Mouse (Mus musculus) brain, embryonic 14.5 days (tissue): ENCODE measurements around the gene Tnrc6c. TPM values are rescaled to one million over a fixed set of nuclear protein-coding genes. Genes with fewer than 3 reads are reported as not detected.
A peak's percentile ranks its signal among the peaks of the same experiment; 100 is the strongest.

Source experiments
- DNase-seq: peaks from one replicate; pipeline ENCODE4 v3.0.0-alpha.2; 2011; ENCODE audit warnings: low read depth
- CTCF ChIP-seq: fragments of 200-500 bp; IDR thresholded peaks from 2 replicates; pipeline ENCODE4 v1.5.1; 2012; ENCODE audit warnings: inconsistent platforms, mild to moderate bottlenecking, moderate library complexity, borderline replicate concordance; ENCODE audit not compliant: insufficient read depth, insufficient read length; ENCODE audit errors: extremely low read depth
- POLR2A ChIP-seq: fragments of 200-500 bp; IDR thresholded peaks from 2 replicates; pipeline ENCODE4 v1.6.1; 2012; ENCODE audit warnings: mild to moderate bottlenecking, inconsistent platforms, borderline replicate concordance; ENCODE audit not compliant: poor library complexity, insufficient read depth, insufficient read length, severe bottlenecking; ENCODE audit errors: extremely low read depth
- polyA plus RNA-seq: library from polyadenylated mRNA; depleted of rRNA; stranded (reverse); fragments of >200 nt; gene quantifications from 2 replicates; pipeline ENCODE4 v1.2.3, GENCODE M21; 2012

Tnrc6c gene
- polyA plus RNA-seq, 1 experiment = 82.0 TPM

DNA sequence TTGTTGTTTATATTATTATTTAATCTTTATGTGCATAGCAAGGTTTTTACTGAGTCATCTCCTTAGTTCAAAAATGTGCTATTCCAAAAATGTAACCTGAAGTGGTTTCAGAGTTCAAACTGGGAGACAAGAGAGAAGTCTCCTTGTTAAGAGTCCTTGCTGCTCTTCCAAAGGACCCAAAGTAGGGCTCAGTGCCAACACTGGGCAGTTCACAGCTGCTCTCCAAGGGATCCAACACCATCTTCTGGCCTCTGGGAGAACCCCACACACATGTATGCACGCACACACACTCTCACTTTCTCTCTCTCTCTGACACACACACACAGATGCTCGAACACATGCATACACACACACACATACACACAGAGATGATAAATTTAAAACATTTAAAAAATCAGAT lies 11.9 kb upstream of the Tnrc6c start:
- TF ChIP-seq POLR2A (no peak), CTCF (no peak)
- no peak for DNase-seq

DNA sequence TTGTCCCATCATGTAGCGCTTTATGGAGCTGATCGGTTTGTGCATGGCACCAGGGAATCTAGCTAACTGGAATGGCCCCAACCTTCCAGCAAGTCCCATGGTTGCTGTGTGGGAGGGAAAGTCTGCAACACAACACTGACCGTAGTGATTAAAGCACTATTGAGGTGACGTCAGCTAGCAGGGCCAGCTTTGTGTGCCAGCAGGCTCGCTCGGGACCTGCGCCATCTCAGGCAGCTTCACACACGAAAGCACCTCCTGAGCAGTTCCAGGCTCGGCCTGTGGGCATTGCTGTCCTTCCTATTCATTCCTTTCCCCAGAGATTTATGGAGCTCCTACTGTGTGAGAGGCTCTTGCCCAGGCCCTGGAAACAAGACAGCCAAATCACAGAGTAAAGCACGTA lies 10.8 kb upstream of the Tnrc6c start:
- TF ChIP-seq CTCF (0 out of 2 replicates have a peak, but pooled peaks have one; percentile 6), POLR2A (no peak)
- peak; percentile 76 for DNase-seq

DNA sequence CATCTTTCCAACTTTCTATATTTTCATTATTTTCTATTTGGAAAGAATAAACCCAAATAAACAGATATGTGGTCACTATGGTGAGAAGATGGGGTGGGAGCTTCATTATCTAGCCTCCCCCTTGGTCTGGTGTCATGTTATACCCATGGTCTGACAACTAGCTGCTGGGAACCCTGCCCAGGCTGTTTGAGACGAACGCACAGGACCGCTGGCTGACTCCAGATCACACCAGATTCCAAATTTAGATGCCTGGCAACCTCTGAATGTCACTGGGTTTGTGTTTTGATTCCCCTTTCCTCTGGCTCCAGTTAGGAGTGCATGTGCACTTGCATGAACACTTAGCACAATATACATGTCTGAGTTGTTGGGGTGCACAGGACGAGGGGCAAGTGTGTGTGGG lies 7.3 kb upstream of the Tnrc6c start:
- TF ChIP-seq POLR2A (no peak), CTCF (no peak)
- peak; percentile 53 for DNase-seq

DNA sequence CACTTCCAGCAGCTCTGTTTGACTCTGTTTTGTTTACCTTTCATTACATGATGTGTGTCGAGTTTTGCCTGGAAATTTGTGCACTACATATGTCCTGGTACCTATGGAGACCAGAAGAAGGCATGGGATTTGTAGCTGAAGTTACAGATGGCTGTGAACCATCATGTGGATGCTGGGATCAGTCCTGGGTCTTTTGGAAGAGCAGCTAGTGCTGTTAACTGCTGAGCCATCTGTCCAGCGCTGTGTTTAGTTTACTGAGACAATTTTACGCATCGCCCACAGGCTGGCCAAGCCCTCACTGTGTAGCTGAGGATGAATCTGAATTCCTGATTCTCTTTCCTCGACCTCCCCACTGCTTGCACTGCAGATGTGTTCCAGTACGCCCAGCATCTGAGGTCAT lies 6.1 kb upstream of the Tnrc6c start:
- no peak for TF ChIP-seq CTCF
- no peak for TF ChIP-seq POLR2A
- DNase-seq = no peak

DNA sequence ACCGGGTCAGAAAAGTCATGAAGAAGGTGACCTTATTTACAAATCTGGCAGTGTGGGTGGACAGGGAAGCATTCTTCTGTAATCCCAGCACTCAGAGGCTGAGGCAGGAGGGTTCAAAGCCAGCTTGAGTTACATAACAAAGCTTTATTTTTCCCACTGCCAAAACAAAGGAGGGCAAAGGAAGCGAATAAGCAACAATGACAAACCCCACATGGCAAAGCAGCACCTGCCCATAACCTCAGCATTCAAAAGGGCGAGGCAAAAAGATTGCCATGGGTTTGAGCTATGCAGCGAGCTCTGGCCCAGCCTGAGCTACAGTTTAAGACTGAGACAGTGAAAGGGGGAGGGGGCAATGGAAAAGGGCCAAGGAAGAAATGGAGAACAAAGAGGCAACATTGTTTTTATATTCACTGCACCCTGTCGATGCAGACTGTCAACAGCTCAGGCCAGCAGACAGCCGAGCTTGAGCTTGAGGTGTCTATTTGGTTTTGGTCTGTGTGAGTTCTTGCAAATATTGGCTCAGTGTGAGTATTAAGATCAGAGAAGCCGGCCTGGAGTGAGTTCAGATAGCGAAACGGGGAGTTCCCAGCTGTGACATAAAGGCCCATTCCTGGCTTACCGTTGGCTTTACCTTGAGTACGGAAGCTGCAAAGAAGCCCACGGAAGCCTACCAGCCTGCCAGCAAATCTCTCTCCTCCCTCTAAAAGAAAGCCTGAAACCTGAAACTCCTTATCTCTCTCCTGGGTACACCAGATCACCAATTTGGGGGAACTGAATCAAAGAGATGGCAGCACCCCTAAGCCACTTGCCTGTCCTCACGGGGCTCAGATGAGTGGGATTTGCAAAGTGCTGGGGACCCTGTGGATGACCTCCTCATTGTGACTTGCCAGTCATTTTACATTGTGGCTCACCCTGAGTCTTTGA lies 3.1 kb upstream of the Tnrc6c start:
- DNase-seq = no peak
- TF ChIP-seq CTCF (no peak), POLR2A (no peak)

DNA sequence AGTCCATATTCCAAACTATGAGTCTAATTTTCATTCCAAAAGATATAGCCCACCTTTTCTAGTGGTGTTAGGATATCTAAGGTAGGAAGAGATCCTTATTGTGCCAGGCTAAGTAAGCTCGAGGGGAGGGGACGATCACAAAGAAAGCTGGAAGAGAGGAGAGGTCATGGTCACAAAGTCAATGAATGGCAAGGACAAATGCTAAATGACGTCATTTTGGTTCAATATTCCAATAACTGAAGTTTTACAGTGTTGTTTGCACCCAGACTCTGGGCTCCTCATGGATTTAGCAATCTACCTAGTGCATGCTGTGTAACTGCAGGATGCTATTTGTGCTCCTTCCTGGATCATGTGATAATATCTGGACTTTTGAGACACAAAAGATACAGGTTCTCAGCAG lies 1.2 kb upstream of the Tnrc6c start:
- no peak for DNase-seq
- no peak for TF ChIP-seq POLR2A
- TF ChIP-seq CTCF = no peak

DNA sequence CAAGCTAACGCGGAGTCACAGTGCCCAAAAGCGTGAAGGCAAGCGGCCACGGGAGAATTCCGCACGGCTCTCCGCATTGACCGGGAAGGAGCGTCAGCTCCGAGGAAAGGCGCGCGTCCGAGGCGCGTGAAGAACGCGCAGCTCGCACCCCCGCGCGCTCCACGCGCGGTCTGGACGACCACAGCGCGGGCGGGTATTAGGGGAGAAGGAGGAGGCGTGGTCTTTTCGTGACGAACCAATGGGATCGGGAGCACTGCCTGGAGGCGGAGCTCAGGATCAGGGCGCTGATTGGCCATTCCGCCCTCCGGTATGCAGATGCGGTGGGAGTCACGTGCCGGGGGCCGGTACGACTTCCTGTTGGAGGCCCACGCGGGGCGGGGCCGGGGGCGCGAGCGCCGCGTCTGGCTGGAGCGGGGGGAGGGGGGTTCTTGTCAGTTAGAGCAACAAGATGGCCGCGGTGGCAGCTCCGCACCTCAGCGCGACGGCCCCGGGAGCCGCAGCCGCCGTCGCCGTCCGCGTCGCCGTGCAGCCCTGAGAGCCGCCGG lies 363 bp downstream of the Tnrc6c start:
- peak; percentile 100 for DNase-seq
- peak; percentile 98 for TF ChIP-seq POLR2A
- TF ChIP-seq CTCF = no peak

DNA sequence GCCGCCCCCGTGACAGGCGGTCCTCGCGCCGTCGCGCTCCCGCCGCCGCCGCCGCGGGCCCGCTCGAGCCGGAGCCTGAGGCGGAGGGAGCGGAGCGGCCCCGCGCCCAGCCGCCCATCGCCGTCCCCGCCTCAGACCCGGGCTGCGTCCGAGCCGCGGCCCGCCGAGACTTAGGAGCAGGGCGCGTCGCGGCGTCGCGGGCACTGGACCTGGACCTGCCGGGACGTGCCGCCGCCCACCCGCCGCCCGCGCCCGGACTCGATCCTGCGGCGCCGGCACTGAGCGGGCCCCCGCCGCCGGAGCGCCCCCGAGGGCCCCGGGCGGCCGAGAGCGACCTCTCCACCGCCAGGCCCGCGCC lies 824 bp downstream of the Tnrc6c start:
- TF ChIP-seq CTCF (no peak), POLR2A (no peak)

DNA sequence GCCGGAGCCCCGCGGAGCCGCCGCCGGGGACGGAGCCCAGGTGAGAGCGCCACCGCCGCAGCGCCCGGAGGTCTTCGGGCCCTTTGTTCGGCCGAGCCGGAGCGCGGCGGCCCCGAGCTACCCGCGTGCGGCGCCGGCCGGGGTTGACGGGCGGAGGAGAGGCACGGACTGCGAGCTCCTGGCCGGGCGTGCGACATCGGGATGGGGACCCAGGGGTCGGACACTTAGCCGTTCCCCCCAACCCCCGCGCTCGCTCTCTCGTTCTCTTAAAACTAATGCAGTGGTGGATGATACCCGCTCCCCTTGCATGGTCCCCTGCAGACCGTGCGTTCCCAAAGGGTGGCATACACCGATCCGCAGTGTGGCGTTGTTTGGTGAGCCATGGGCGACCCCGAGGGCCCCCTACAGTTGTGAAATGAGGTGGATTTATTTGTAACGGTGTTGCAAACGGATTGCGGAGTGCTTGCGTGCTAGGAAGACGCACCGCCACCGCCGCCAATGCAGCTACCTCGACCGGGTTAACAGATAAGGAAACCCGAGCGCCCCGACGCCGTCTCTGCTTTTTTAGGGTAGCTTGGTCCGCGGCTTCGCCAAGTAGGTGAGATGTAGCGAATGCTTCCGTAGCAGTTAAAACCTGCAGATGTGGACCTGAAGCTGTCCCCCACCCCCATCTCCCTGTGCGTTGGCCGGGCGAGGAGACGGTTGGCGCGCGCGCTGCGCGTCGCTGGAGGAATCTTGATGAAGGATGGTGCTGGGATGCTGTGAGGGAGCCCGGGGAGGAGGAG lies 1.4 kb downstream of the Tnrc6c start:
- peak; percentile 79 for DNase-seq
- TF ChIP-seq CTCF (peak; percentile 15; the same call in 1 of the 2 replicates), POLR2A (peak; percentile 15; the same call in 1 of the 2 replicates)

More for the DNA sequence above, 824 bp downstream of the Tnrc6c start:
- DNase-seq = no peak

DNA sequence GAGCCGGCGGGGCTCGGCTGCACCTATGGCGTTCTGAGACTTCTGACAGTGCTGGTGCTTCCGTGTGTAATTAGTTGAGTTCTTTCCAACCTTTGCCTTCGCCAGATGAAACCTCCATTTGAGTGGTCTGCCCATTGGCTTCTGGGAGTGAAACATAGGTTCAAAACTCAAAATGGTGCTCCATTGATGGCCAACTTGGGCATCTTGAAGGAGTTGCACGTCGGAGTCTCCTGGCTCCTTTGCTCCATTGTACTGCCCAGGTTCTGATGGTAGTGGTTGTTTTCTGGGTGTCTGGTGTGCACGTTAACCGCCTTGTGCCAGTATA lies 1.9 kb downstream of the Tnrc6c start:
- TF ChIP-seq POLR2A (no peak), CTCF (no peak)
- DNase-seq = no peak

DNA sequence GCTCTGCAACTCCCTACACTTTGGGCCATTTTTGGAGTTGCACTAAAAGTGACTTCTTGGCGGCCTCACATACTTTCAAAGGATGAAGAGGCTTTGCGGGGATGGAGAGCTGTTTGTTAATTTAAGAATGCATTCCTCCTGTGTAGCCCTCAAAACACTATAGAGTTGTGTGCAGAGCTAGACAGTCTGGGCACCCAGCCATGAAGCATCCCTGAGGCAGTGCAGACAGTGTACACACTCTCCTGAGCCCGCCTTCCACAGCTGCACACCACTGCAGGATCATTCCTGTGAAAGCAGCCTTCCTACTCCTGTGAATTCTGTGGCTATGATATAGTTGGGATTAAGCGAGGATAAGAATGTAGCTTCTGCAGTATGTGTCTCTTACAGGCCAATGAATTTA lies 4.9 kb downstream of the Tnrc6c start:
- TF ChIP-seq CTCF (no peak), POLR2A (no peak)
- peak; percentile 76 for DNase-seq
